Mouse (Mus musculus) liver, embryonic 15.5 days (tissue): ENCODE measurements around the gene Gm48551. TPM values are rescaled to one million over a fixed set of nuclear protein-coding genes. Genes with fewer than 3 reads are reported as not detected.

ENCODE experiments used
- ATAC-seq: fragments of 200-750 bp; cut with Nextera tagmentation; 2 replicates; pipeline ENCODE4 v1.8.0; 2017; ENCODE audit warnings: moderate number of reproducible peaks, mild to moderate bottlenecking, moderate library complexity; ENCODE audit not compliant: insufficient read depth
- H3K27ac ChIP-seq: fragments of 300-500 bp; sonication (generic); replicated peaks from 2 replicates; pipeline ENCODE4 v1.5.1; 2015; ENCODE audit warnings: mild to moderate bottlenecking, inconsistent platforms
- H3K27me3 ChIP-seq: fragments of 300-500 bp; sonication (generic); 2 replicates; pipeline ENCODE4 v1.6.1; 2015; ENCODE audit warnings: mild to moderate bottlenecking, inconsistent platforms
- H3K36me3 ChIP-seq: fragments of 300-500 bp; sonication (generic); replicated peaks from 2 replicates; pipeline ENCODE4 v1.6.1; 2015; ENCODE audit warnings: moderate library complexity, mild to moderate bottlenecking, inconsistent platforms
- H3K4me1 ChIP-seq: fragments of 300-500 bp; sonication (generic); replicated peaks from 2 replicates; pipeline ENCODE4 v1.6.1; 2015; ENCODE audit warnings: inconsistent platforms
- H3K4me2 ChIP-seq: fragments of 300-500 bp; sonication (generic); 2 replicates; pipeline ENCODE4 v1.6.1; 2015; ENCODE audit warnings: moderate library complexity, mild to moderate bottlenecking, inconsistent platforms
- H3K4me3 ChIP-seq: fragments of 300-500 bp; sonication (generic); replicated peaks from 2 replicates; pipeline ENCODE4 v1.5.1; 2015; ENCODE audit warnings: mild to moderate bottlenecking, inconsistent platforms
- H3K9ac ChIP-seq: fragments of 300-500 bp; sonication (generic); 2 replicates; pipeline ENCODE4 v1.6.1; 2015; ENCODE audit warnings: moderate library complexity, mild to moderate bottlenecking, inconsistent platforms
- H3K9me3 ChIP-seq: fragments of 300-500 bp; sonication (generic); replicated peaks from 2 replicates; pipeline ENCODE4 v1.6.1; 2016; ENCODE audit warnings: inconsistent platforms
- WGBS: fragments of 180-500 bp; shearing (Covaris S2); methylation state at CpG from one replicate; pipeline ENCODE4 v1.1.7; 2015; ENCODE audit warnings: mixed read lengths; ENCODE audit not compliant: insufficient replicate concordance; 5-methylcytosine and 5-hydroxymethylcytosine counted together
- polyA plus RNA-seq: library from polyadenylated mRNA; unstranded; fragments of >200 nt; fragmentation: Nextera tagmentation; extraction: Ambion mirVana; gene quantifications from 2 replicates; pipeline ENCODE4 v1.2.1, GENCODE M21; 2015

The Gm48551 gene
- 0.75 and 0.88 TPM in 2 replicates for polyA plus RNA-seq

- Histone ChIP-seq H3K9me3 (no peaks in the 10 kb centered on the region), H3K27ac (peak within 1 kb of the TSS; percentile 99), H3K4me3 (peak within 1 kb of the TSS; percentile 76), H3K4me1 (peaks cover 82% of the 10 kb centered on the region), H3K4me2 (peak within 1 kb of the TSS; percentile 91), H3K27me3 (no peaks in the 10 kb centered on the region), H3K36me3 (peaks cover 29% of the 10 kb centered on the region), H3K9ac (peak within 1 kb of the TSS; percentile 75)
- ATAC-seq, result peak; percentile 73
- 7% methylated on average over 54 of the region's 54 CpGs for WGBS
These were observed at the start of gene Gm48551, which contains the start of gene Dohh for GRCm38 (mm10) chr10:81383802-81384604. Gene Gm48551 (plus strand): TSS chr10:81384466. Gene Dohh (plus strand): TSS chr10:81384428.

- Histone ChIP-seq H3K36me3 (no peaks in the 10 kb centered on the region), H3K4me3 (no peak overlapping the region), H3K27me3 (peaks cover 54% of the 10 kb centered on the region), H3K27ac (no peak overlapping the region), H3K4me1 (peaks cover 7% of the 10 kb centered on the region), H3K9me3 (no peaks in the 10 kb centered on the region), H3K9ac (no peak overlapping the region), H3K4me2 (no peak overlapping the region)
- ATAC-seq, result no peak
- 67% methylated on average over 19 of the region's 19 CpGs for WGBS
These were observed 48.6 kb upstream of the Gm48551 start for GRCm38 (mm10) chr10:81335393-81336340.

- H3K4me3 ChIP-seq, result no peak overlapping the region
- ATAC-seq, result no peak
- H3K27me3 ChIP-seq, result peaks cover 63% of the 10 kb centered on the region
- H3K36me3 ChIP-seq, result no peaks in the 10 kb centered on the region
- H3K9me3 ChIP-seq, result no peaks in the 10 kb centered on the region
- H3K4me2 ChIP-seq, result no peak overlapping the region
- peaks cover 15% of the 10 kb centered on the region for H3K4me1 ChIP-seq
- WGBS, result 76% methylated on average over 4 of the region's 4 CpGs
- H3K9ac ChIP-seq, result no peak overlapping the region
- no peak overlapping the region for H3K27ac ChIP-seq
These were observed 47.7 kb upstream of the Gm48551 start for GRCm38 (mm10) chr10:81336558-81336957.

- Histone ChIP-seq H3K27me3 (peaks cover 83% of the 10 kb centered on the region), H3K4me1 (peaks cover 40% of the 10 kb centered on the region), H3K9me3 (no peaks in the 10 kb centered on the region), H3K4me3 (no peak overlapping the region), H3K4me2 (peak overlapping the region; percentile 13), H3K36me3 (0 out of 2 replicates have a peak, but pooled peaks cover under 1% of the 10 kb centered on the region), H3K9ac (no peak overlapping the region), H3K27ac (no peak overlapping the region)
- ATAC-seq, result peak; percentile 35; the same call in 1 of the 2 replicates
- WGBS, result 42% methylated on average over 17 of the region's 17 CpGs
These were observed 43.5 kb upstream of the Gm48551 start for GRCm38 (mm10) chr10:81340551-81341332.

GRCm38 (mm10) chr10:81341333-81341949, 42.8 kb upstream of the Gm48551 start:
- 28% methylated on average over 16 of the region's 16 CpGs for WGBS
- no peak overlapping the region for H3K9ac ChIP-seq
- peaks cover 46% of the 10 kb centered on the region for H3K4me1 ChIP-seq
- no peak overlapping the region for H3K27ac ChIP-seq
- no peaks in the 10 kb centered on the region for H3K9me3 ChIP-seq
- peaks cover 6% of the 10 kb centered on the region; the same call in 1 of the 2 replicates for H3K36me3 ChIP-seq
- H3K4me3 ChIP-seq, result no peak overlapping the region
- H3K27me3 ChIP-seq, result peaks cover 85% of the 10 kb centered on the region
- no peak overlapping the region for H3K4me2 ChIP-seq
- no peak for ATAC-seq

GRCm38 (mm10) chr10:81342686-81343505, 41.4 kb upstream of the Gm48551 start, which contains the start of gene Gipc3:
Gene Gipc3 (minus strand): TSS chr10:81343266.
- no peak for ATAC-seq
- Histone ChIP-seq H3K4me1 (peaks cover 60% of the 10 kb centered on the region), H3K36me3 (peaks cover 17% of the 10 kb centered on the region), H3K4me2 (peak within 1 kb of the TSS; percentile 72), H3K27ac (no peak within 1 kb of the TSS), H3K4me3 (peak within 1 kb of the TSS; percentile 51), H3K27me3 (peaks cover 76% of the 10 kb centered on the region), H3K9me3 (no peaks in the 10 kb centered on the region), H3K9ac (peak within 1 kb of the TSS; percentile 15; the same call in 1 of the 2 replicates)
- WGBS, result 5% methylated on average over 63 of the region's 67 CpGs

- Histone ChIP-seq H3K27ac (no peak overlapping the region), H3K36me3 (peaks cover 25% of the 10 kb centered on the region), H3K27me3 (peaks cover 66% of the 10 kb centered on the region), H3K9me3 (no peaks in the 10 kb centered on the region), H3K4me1 (peaks cover 77% of the 10 kb centered on the region), H3K4me2 (no peak overlapping the region), H3K9ac (no peak overlapping the region), H3K4me3 (no peak overlapping the region)
- no peak for ATAC-seq
- 43% methylated on average over 8 of the region's 8 CpGs for whole genome bisulfite sequencing
These were observed 39.7 kb upstream of the Gm48551 start for GRCm38 (mm10) chr10:81344421-81345161.

- Histone ChIP-seq H3K9me3 (no peaks in the 10 kb centered on the region), H3K36me3 (peaks cover 25% of the 10 kb centered on the region), H3K27me3 (peaks cover 63% of the 10 kb centered on the region), H3K27ac (no peak overlapping the region), H3K4me2 (no peak overlapping the region), H3K4me1 (peaks cover 81% of the 10 kb centered on the region), H3K9ac (no peak overlapping the region), H3K4me3 (no peak overlapping the region)
- no peak for ATAC-seq
- 50% methylated on average over 4 of the region's 4 CpGs for WGBS
These were observed 39.1 kb upstream of the Gm48551 start for GRCm38 (mm10) chr10:81345162-81345534.

- Histone ChIP-seq H3K4me3 (peak overlapping the region; percentile 49), H3K9ac (peak overlapping the region; percentile 33; the same call in 1 of the 2 replicates), H3K27me3 (peaks cover 50% of the 10 kb centered on the region), H3K27ac (peak overlapping the region; percentile 57; the same call in 1 of the 2 replicates), H3K4me2 (peak overlapping the region; percentile 82), H3K36me3 (peaks cover 25% of the 10 kb centered on the region), H3K9me3 (no peaks in the 10 kb centered on the region), H3K4me1 (peaks cover 75% of the 10 kb centered on the region)
- 0 out of 2 replicates have a peak, but pooled peaks have one; percentile 1 for ATAC-seq
- WGBS, result 13% methylated on average over 55 of the region's 55 CpGs
These were observed 37.7 kb upstream of the Gm48551 start for GRCm38 (mm10) chr10:81346453-81347067.
